Mouse (Mus musculus): ENCODE data around the gene Kcnh2. TPM values are rescaled to one million over a fixed set of nuclear protein-coding genes. Genes with fewer than 3 reads are reported as not detected.
A peak's percentile ranks its signal among the peaks of the same experiment; 100 is the strongest.

The Kcnh2 gene
- polyA plus RNA-seq, 1 experiment from 2014 or later, result 3.0 TPM

DNA sequence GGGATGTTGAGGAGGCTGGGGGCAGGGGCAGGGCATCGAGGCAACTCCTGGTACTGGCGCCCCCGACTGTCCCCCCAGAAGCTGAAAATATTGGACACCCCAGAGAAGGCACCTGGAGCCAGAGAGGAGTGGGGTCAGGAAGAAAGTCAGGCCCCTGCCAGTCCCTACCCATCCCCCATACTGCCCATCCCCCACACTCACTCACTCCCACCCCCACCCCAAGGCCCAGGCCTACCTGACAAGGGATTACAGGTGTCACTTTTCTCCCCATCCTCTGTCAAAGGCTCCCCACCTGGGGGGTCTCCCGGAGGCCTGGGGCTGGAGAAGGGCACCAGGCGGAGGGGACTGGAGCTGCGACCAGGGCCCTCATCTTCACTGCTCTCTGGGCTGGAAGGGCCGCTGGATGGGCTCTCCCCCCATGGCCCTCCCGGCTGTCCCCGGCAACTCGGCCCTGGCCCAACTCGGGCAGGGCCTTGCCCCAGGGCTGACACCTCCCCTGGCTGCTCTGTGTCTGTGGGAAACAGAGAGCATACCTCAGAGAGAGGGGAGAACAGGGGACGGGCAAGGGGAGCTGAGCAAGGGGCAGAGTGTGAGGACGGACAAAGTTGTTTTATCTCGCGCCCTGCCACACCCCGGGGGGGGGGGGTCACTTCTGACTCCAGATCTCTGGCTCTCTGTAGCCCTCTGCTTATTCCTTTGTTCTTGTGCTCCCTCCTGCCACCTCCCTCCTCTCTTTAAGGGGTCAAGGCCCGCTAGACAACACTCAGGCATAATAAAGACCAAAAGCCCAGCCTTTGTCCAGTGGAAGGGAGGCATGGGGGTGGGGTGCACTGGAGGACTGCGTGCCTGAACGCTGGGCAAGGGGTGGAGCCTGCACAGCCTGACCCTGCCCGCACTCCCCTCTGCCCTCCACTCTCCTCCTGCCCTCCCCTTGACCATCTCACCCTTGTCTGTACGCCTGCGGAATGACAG lies 29.4 kb downstream of the Kcnh2 start:
- no peaks in the 10 kb centered on the region for H3K27me3 ChIP-seq (replicated peaks; ENCODE audit: control insufficient read depth, insufficient read depth, low read length)
- no peak for ATAC-seq
- no peaks in the 10 kb centered on the region for H3K4me1 ChIP-seq (replicated peaks; ENCODE audit: control insufficient read depth, insufficient read depth, low read length)
- H3K27ac ChIP-seq (ENCODE audit: low read depth, low read length), result no peak overlapping the region
- H3K9me3 ChIP-seq (ENCODE audit: control insufficient read depth), result no peaks in the 10 kb centered on the region
- no peak for TF ChIP-seq CTCF (IDR thresholded peaks at IDR 0.05; ENCODE audit: low read depth)
- WGBS, result 34% methylated on average over 18 of the region's 22 CpGs
- no peak overlapping the region for H3K4me3 ChIP-seq (ENCODE audit: low read depth, low read length)
- H3K9ac ChIP-seq (ENCODE audit: low read depth, low read length), result no peak overlapping the region
- H3K36me3 ChIP-seq (ENCODE audit: control insufficient read depth, insufficient read depth), result no peaks in the 10 kb centered on the region
- H3K4me2 ChIP-seq (replicated peaks; ENCODE audit: low read depth), result no peak overlapping the region

DNA sequence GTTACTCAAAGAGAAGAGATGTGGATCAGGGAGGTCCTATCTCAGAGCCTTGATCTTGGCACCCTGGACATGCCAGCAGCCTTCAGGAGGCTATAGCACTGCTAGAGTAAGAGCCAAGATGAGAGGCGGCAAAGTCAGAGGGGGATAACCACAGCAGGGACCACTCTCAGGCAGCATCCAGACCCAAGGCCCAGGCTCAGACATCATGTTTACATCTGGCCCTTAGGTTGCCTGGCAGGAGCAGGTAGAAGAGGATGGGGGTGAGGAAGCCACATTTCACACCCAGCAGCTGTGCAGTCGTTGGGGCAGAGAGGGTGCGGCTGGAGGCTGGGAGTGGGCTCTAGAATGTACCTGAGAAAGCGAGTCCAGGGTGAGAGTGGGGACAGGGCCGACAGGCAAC lies 30.5 kb downstream of the Kcnh2 start:
- Histone ChIP-seq H3K4me3 (ENCODE audit: low read depth, low read length) (no peak overlapping the region), H3K27me3 (replicated peaks; ENCODE audit: control insufficient read depth, insufficient read depth, low read length) (no peaks in the 10 kb centered on the region), H3K9ac (ENCODE audit: low read depth, low read length) (no peak overlapping the region), H3K4me2 (replicated peaks; ENCODE audit: low read depth) (no peak overlapping the region), H3K27ac (ENCODE audit: low read depth, low read length) (no peak overlapping the region), H3K9me3 (ENCODE audit: control insufficient read depth) (no peaks in the 10 kb centered on the region), H3K4me1 (replicated peaks; ENCODE audit: control insufficient read depth, insufficient read depth, low read length) (no peaks in the 10 kb centered on the region), H3K36me3 (ENCODE audit: control insufficient read depth, insufficient read depth) (no peaks in the 10 kb centered on the region)
- no peak for TF ChIP-seq CTCF (IDR thresholded peaks at IDR 0.05; ENCODE audit: low read depth)
- 65% methylated on average over 5 of the region's 5 CpGs for WGBS
- ATAC-seq, result no peak

DNA sequence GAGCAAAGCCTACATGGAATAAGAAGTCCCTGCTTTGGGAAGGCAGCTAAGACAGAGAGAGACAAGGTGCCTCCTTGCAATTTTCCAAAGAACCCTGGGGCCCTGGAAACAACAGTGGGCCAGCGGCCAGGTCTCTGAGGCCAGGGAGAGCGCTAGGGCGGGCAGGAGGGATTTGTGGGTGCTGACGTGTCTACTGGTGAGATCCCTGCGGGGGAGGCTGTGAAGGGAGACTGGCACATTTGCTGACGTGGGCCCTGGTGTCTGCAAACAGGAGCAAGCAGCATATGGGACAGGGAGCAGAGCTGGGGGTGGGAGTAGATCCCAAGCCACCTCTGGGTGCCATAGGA lies 31.0 kb downstream of the Kcnh2 start:
- H3K4me3 ChIP-seq (ENCODE audit: low read depth, low read length), result no peak overlapping the region
- no peak for ATAC-seq

DNA sequence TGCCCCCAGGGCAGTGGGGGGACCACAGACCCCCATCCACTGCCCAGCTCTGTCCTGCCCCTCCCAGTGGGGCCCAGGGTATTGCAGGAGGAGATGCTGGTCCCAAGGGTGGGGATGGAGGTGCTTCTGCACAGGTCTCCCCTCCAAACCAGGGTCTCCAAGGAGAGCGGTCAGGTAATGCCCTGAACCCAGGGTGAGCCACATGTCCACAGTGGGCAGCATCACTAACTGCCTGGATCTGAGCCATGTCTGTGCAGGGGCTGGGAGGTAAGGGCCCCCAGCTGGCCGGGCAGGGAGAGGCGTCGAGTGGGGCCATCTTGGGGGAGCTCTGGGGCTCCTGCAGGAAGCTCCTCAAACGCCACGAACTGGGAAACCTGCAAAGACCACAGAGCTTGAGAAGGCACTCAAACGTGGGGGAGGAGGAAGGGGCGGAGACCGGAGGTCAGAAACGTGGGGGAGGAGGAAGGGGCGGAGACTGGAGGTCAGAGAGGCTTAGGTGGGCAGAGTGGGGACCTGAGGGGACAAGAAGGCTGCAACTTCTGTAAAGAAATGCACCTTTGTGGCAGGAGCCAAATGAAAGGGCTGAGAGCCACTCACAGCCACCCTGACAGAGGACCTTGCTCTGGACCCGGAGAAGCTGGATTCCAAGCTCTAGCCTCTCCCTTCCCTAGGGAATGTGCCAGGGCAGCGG lies 31.5 kb downstream of the Kcnh2 start:
- 22% methylated on average over 13 of the region's 13 CpGs for WGBS
- ATAC-seq, result no peak
- no peaks in the 10 kb centered on the region for H3K9me3 ChIP-seq (ENCODE audit: control insufficient read depth)
- no peak overlapping the region for H3K27ac ChIP-seq (ENCODE audit: low read depth, low read length)
- no peaks in the 10 kb centered on the region for H3K4me1 ChIP-seq (replicated peaks; ENCODE audit: control insufficient read depth, insufficient read depth, low read length)
- peak overlapping the region; percentile 1; the same call in 1 of the 2 replicates for H3K4me2 ChIP-seq (replicated peaks; ENCODE audit: low read depth)
- no peaks in the 10 kb centered on the region for H3K36me3 ChIP-seq (ENCODE audit: control insufficient read depth, insufficient read depth)
- no peaks in the 10 kb centered on the region for H3K27me3 ChIP-seq (replicated peaks; ENCODE audit: control insufficient read depth, insufficient read depth, low read length)
- no peak overlapping the region for H3K4me3 ChIP-seq (ENCODE audit: low read depth, low read length)
- TF ChIP-seq CTCF (IDR thresholded peaks at IDR 0.05; ENCODE audit: low read depth), result no peak
- no peak overlapping the region for H3K9ac ChIP-seq (ENCODE audit: low read depth, low read length)

More for the DNA sequence above, 31.0 kb downstream of the Kcnh2 start:
- H3K36me3 ChIP-seq (ENCODE audit: control insufficient read depth, insufficient read depth), result no peaks in the 10 kb centered on the region
- no peaks in the 10 kb centered on the region for H3K9me3 ChIP-seq (ENCODE audit: control insufficient read depth)
- H3K9ac ChIP-seq (ENCODE audit: low read depth, low read length), result no peak overlapping the region
- H3K27me3 ChIP-seq (replicated peaks; ENCODE audit: control insufficient read depth, insufficient read depth, low read length), result no peaks in the 10 kb centered on the region
- H3K4me2 ChIP-seq (replicated peaks; ENCODE audit: low read depth), result peak overlapping the region; percentile 1; the same call in 1 of the 2 replicates
- no peaks in the 10 kb centered on the region for H3K4me1 ChIP-seq (replicated peaks; ENCODE audit: control insufficient read depth, insufficient read depth, low read length)
- 55% methylated on average over 6 of the region's 6 CpGs for WGBS
- no peak overlapping the region for H3K27ac ChIP-seq (ENCODE audit: low read depth, low read length)
- no peak for TF ChIP-seq CTCF (IDR thresholded peaks at IDR 0.05; ENCODE audit: low read depth)

DNA sequence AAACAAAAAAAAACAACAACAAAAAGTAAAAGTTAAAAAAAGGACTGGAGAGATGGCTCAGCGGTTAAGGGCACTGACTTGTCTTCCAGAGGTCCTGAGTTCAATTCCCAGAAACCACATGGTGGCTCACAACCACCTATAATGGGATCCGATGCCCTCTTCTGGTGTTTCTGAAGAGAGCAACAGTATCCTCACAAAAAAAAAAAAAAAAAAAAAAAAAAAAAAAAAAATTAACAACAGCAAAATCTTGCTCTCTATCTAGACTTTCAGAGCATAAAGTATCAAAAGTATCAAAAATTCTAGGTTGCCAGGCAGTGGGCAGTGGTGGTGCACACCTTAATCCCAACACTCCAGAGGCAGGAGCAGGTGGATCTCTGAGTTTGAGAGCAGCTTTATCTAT lies 42.2 kb downstream of the Kcnh2 start:
- no peak overlapping the region for H3K9ac ChIP-seq (ENCODE audit: low read depth, low read length)
- H3K27me3 ChIP-seq (replicated peaks; ENCODE audit: control insufficient read depth, insufficient read depth, low read length), result no peaks in the 10 kb centered on the region
- no peak overlapping the region for H3K4me2 ChIP-seq (replicated peaks; ENCODE audit: low read depth)
- ATAC-seq, result no peak
- H3K4me3 ChIP-seq (ENCODE audit: low read depth, low read length), result no peak overlapping the region
- H3K4me1 ChIP-seq (replicated peaks; ENCODE audit: control insufficient read depth, insufficient read depth, low read length), result no peaks in the 10 kb centered on the region
- peaks cover 6% of the 10 kb centered on the region for H3K9me3 ChIP-seq (ENCODE audit: control insufficient read depth)
- TF ChIP-seq CTCF (IDR thresholded peaks at IDR 0.05; ENCODE audit: low read depth), result no peak
- 95% methylated on average over 2 of the region's 2 CpGs for WGBS
- H3K36me3 ChIP-seq (ENCODE audit: control insufficient read depth, insufficient read depth), result no peaks in the 10 kb centered on the region
- no peak overlapping the region for H3K27ac ChIP-seq (ENCODE audit: low read depth, low read length)

DNA sequence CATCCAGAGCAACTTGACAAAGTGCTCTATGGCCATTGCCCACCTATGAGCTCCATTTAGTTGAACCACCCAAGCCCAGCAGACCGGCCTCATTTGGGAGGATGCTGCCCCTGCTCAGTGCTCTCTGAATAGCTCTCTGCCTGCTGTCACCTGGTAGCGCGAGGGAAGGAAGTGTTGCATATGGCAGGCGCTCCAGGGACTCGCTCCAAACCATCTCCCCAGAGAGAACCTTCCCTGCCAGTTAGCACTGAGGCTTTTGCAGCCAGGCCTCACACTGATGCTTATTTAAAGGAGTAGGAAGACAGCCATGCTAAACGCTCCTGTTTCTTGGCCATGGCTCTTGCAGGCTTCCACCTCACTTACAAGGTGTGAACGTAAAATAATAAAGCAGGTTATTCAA lies 42.8 kb downstream of the Kcnh2 start:
- no peaks in the 10 kb centered on the region for H3K36me3 ChIP-seq (ENCODE audit: control insufficient read depth, insufficient read depth)
- no peak for TF ChIP-seq CTCF (IDR thresholded peaks at IDR 0.05; ENCODE audit: low read depth)
- 78% methylated on average over 7 of the region's 7 CpGs for WGBS

More for the DNA sequence above, 42.8 kb downstream of the Kcnh2 start:
- ATAC-seq, result no peak
- H3K27me3 ChIP-seq (replicated peaks; ENCODE audit: control insufficient read depth, insufficient read depth, low read length), result no peaks in the 10 kb centered on the region
- no peak overlapping the region for H3K27ac ChIP-seq (ENCODE audit: low read depth, low read length)
- no peak overlapping the region for H3K4me2 ChIP-seq (replicated peaks; ENCODE audit: low read depth)
- H3K4me3 ChIP-seq (ENCODE audit: low read depth, low read length), result no peak overlapping the region
- no peaks in the 10 kb centered on the region for H3K9me3 ChIP-seq (ENCODE audit: control insufficient read depth)
- H3K9ac ChIP-seq (ENCODE audit: low read depth, low read length), result no peak overlapping the region
- no peaks in the 10 kb centered on the region for H3K4me1 ChIP-seq (replicated peaks; ENCODE audit: control insufficient read depth, insufficient read depth, low read length)

All from intestine, postnatal 0 days (tissue).